Mouse (Mus musculus) MN1 (cell line): Measurements from ENCODE around the gene Repin1.

ENCODE experiments used
- DNase-seq: peaks from one replicate; pipeline ENCODE4 v3.0.0-alpha.2; 2016; ENCODE audit warnings: low spot score

Gene Repin1

DNA sequence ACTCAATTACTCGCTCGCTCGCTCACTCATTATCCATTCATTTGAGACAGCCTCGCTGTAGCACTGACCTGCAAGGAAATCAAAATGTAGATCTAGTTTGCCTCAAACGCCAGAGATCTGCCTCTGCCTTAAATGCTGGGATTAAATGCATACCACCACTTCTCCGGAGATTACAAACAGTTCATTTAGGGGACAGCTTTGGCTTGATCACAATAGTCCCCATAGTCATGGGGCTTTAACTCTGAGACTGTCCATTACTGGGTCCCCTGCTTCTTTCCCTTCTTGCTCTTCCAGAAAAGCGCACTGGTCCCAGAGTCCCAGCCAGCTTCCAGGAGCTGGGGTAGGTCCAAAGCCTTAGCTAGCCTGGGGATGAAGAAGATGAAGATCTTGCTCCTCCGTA lies 32.8 kb downstream of the Repin1 start, which contains the start of gene AI854703:
AI854703 (plus strand) TSS at position 301 of the 400 bp plus-strand sequence.
- DNase-seq = no peak

DNA sequence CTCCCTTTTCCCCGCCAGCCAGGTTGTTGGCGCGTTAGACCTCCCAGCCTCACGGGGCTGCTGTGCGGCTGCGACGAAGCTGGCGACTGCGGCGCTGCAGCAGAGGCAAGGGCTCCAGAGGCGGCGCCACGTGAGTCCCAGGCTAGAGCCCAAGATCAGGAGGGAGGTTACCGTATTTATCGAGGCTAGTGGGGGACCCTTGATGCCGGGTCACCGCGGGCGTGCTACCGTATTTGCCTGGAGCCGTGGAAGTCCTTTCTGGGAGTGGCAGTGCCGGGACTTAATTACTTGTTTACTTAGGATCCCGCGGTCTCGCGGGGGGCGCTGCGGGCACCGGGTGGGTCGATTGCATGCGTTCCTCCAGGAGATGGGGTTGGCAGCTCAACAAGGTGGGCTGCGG lies 33.3 kb downstream of the Repin1 start:
- peak; percentile 70 for DNase-seq

DNA sequence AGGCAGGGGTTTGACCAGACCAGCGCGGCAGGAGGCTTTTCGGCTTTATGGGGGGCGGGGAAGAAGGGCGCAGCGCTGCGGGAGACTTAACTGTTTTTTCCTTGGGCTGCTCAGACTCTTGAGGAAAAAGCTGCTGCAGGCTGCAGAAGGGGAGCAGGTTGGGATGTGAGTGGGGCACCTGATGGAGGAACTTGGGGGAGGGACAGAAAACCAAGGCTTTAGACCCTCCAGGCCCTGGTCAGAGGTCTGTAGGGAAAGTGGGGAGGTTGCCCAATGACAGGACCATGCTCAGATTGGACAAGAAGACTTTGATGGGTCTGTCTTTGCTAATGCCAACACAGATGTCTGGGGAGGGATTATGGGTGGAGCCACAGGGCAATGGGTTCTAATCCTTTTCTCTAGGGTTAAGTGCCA lies 33.8 kb downstream of the Repin1 start:
- DNase-seq = no peak

DNA sequence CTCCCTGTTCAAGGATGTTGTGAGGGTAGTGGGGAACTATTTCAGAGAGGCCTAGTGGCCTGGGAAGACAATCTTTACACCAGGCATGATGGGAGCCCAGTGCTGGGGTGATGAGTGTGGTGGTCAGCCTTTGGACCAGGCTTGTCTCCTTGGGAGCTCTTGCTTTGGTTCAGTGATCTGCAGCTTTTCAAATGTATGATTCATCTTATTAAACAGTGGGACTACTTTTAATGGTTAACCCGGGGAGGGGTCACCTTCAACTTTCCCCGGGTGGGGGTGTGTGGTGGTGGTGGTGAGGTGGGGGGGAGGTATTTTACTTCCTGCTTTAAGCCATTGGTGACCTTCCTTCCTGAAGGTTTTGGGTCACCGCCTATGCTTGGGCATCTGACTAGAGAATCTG lies 34.7 kb downstream of the Repin1 start:
- no peak for DNase-seq

DNA sequence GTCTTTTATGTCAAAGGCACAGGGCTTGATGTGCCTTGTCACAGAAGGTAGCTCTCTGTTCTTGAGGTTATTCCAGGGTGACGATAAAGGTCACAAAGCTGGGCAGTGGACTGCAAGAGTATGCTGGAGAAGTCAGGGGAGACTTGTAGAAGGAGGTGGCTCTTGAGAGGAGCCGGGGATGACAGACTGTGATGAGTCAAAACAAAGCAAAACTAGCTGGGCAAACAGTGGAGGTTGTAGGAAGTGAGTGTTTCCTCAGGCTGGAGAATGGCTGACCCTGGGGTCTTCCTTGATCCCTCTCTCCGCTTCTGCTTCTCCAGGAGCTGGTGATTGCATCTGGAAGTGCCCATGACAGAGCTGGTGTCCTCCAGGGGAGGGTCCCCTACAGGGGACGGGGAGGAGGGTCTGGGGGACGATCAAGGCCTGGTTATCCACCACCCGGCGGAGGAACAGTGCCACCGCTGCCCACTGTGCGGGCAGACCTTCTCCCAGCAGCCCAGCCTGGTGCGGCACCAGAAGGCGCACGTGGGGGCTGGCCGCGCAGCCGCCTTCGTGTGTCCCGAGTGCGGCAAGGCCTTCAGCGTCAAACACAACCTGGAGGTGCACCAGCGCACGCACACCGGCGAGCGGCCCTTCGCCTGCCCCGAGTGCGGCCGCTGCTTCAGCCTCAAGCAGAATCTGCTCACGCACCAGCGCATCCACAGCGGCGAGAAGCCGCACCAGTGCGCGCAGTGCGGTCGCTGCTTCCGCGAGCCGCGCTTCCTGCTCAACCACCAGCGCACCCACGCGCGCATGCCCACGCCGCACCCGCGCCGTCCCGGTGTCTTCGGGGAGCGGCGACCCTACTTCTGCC lies 35.4 kb downstream of the Repin1 start:
- no peak for DNase-seq

DNA sequence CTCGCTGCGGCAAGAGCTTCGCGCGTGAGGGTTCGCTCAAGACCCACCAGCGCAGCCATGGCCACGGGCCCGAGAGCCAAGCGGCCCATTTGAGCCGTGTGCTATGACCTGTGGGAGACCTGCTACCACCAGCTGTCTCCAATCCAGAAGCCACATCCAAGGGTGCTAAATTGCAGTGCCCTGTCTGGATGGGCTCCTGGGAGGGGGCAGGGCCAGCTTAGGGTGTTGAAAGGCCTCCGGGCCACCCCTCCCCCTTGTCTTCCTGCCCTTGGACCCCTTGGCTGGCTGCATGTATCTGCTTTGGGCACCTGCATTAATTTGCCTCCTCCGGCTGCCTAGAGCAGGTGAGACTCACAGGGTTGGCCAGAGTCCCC lies 36.0 kb downstream of the Repin1 start:
- DNase-seq = no peak

DNA sequence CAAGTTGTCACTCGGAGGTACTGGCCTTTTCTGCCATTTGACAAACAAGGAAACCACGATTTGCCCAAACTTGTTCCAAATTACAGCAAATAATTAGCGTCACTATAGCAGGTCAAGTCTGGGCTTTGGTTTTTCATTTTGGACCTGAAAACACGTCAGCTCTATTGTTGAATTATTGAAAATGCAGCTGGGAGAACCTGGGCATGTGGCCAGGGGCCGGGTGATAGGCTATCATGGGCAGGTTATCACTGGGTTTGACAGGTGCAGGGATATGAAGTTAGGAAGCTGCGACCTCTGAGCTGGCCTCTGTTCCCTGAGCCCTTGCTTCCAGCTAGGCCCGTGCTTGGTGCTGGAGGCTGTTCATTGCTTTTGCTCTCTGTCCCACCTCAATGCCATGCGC lies 37.1 kb downstream of the Repin1 start:
- DNase-seq = no peak

DNA sequence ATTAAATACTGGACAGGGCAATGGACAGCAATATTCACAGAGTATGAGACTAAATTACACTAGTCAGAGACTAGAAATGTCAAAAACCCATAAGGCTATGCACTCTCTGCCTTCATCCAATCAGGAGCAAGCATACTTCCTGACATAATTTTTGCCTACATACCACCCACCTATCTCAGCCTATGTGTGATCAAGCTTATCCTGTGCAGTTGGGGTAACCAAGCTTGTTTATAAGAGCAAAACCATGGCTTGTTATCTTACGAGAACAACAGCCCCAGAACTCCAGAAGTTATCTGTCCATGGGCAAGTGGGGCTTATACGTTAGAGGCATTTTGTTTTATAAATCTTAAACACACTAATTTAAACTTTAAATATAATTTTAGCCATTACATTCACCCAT lies 41.4 kb downstream of the Repin1 start:
- no peak for DNase-seq

DNA sequence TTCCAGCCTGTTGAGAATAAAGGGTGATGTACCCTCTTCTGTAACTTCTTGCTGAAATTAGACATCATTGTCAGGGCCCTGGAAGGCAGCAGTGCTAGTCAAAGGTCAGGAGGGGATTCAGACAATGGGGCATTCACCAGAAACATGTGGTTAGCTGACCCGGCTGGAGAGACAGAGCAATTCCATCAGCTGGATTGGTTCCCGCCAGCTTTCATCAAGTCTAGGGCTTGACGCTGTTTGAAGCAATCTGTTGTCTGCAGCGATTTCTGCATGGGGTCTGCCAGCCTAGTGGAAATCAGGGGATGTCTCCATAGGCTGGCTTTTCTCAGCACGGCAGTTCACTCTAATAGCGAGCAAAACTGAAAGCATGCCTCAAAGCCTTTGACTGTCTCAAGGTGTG lies 42.8 kb downstream of the Repin1 start:
- no peak for DNase-seq

DNA sequence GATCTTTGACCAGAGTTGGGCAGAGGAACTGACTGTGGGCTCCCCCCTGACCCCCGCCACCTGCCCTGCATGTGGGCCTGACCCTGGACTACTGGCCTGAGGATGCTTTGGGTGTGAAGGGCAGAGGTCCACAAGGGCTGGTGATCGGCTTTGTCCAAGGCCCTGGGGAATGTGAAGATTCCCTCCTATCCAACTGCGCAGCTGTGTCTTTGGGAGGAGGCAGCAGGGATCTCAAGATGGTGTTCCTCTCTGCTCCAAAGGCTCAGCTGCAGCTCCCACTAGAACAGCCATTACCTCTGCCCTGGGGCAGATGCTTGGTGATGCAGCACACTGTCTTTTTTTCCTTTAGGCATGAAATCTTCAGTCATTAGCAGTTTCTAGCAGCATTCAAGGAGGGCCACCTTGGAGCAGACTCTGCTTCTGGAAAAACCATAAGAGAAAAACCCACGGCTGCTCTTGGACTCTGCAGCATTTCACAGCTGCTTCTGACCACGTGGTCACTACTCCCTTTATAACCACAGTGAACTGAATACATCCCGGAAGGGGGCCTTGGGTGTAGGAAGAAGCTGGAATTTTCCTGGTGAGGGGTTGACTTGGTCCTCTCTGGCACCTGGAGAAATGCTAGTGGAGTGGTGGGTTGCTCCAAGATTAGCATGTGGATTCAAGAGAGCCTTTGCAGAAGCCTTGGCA lies 44.3 kb downstream of the Repin1 start:
- no peak for DNase-seq

DNA sequence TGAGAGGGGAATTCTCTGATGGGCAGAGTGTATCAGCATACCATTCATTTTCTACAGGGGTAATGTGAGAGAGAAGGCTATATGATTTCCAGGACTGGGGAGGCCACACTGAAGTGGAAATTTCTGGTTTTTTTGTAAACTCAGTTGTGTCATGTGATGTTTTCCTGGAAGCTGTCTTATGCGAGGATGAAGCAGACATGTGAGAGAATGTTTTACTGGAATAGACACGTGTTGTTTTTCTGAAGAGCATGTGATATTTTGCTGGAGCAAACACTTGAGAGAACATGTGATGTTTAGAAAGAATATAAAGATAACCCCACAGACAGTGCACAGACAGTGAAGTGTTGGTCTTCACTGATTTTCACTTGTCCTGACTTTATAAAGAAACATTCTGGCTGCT lies 44.9 kb downstream of the Repin1 start:
- no peak for DNase-seq

DNA sequence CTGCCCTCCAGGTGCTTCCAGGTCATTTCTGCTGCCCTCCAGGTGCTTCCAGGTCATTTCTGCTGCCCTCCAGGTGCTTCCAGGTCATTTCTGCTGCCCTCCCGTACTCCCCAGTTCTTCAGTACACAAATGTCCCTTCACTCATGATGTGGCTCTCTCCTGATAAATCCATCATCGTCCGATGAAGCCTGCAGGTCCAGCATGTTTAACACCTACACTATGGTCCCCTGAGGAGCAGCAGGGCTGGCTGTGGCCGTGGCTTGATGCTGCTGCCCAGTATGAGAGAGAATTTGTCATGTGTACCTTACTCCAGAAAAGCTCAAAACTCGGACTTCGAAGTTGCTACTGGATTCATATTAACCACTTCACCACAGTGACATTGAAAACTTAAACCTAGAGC lies 47.7 kb downstream of the Repin1 start:
- no peak for DNase-seq

DNA sequence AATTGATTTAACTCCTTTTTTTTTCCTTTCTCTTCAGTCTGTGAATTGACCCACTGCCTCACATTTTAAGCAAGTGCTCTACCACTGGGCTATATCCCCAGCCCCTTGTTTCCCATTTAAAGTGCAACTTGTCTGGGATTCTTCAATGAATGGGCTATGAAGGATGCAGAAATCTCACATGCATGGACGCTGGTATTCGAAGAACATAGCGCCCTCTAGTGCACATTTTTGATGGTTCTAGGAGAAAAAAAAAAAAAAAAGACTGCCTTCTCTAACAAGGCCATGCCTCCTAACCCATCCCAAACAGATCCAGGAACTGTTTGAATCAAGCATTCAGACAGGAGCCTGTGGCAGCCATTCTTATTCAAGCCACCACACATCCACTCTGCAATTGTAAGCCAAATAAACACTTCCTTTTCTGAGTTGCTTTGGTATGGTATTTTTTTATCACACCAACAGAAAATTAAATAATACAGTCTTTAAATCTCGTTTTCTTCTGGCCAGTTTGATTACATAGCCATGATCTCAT lies 49.1 kb downstream of the Repin1 start:
- peak; percentile 83 for DNase-seq

DNA sequence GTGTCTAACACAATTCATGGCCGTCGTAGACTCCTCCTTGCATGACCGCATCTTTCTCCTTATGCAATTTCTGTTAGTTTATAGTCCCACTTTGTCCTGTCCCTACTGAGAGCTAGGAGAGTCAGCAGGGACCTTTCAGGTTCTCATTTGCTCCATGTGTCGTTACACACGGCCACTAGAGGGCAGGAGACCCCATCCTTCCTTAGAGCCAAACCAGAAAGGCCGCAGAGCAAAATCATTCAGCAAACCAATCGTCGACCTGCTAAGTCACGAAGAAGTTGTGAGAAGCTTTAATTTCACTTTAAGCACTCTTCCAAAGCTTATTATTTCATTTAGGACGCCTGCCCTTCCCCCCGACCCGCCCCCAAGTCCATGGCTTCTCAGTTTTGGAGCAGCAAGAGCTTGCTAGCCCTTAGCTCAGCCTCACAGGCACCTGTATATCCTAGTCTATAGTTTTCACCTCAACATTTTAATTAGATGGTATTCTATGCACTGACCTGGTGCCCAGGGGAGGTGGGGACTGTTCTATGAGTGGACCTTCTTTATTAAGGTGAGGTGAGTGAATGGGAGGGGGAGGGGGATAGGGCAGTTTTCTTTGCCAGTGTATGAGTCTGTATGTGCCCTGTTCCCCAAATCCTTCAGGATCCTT lies 52.1 kb downstream of the Repin1 start:
- peak; percentile 61 for DNase-seq

DNA sequence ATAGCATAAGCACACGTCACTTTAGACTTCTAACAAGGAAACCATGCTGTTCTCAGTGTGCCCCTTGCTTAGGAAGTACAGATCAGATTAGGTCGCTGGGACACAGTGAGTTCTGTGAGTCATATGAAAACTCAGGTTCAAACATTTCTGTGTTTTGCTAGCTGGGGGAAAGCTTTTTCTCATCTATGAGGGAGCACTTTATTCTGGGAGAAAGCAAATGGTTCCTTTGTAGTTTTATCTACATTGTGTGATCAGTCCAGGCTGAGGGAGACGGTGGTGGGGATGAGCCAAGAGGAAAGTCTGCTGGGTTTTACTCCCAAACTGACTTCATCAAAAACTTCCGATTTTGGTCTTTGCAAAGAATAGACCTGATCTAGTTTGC lies 52.6 kb downstream of the Repin1 start:
- DNase-seq = no peak

DNA sequence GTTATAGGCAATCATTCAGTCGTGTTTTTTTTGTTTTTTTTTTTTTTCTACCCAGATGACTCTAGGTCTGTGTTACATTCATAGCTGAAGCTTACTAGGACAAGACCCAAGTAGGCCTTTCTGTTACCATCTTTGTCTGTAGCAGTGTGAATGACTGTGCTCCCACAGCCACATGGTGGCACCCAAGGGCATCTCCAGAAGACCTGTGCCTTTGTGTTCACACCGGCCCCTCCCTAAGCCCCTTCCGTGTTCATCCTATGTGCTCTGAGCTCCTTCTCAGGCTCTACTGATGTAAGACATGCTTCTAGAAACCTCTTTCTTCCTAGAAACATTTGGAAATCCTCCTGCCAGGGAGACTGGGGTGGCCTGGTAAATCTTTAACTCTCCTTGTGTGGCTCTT lies 53.3 kb downstream of the Repin1 start, which contains the start of gene Gimap8:
Gimap8 (plus strand) TSS at position 240 of the 400 bp plus-strand sequence.
- peak; percentile 13 for DNase-seq

DNA sequence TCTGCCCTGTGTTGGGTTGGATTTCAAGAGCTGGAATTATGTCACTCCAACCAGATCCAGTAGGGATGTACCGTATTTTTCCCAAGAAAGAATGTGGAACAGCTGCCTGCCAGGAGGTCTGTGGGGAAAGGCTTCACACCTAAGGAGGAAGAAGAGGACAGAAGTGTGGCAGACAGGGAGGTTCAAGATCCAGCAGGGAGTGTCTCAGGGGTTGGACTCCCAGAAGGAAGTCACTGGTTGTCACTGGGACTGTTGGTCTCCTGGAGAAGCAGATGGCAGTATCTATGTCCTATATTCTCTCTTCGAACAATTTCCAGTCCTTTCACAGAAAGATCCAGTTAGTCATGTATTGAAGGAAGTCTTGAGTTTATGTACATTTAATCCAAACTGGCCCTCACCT lies 53.9 kb downstream of the Repin1 start:
- no peak for DNase-seq
